Mouse (Mus musculus) liver, embryonic 12.5 days (tissue): ENCODE measurements around the gene Adap1. TPM values are rescaled to one million over a fixed set of nuclear protein-coding genes. Genes with fewer than 3 reads are reported as not detected.

Experiments used
- ATAC-seq: fragments of 200-750 bp; cut with Nextera tagmentation; 2 replicates; pipeline ENCODE4 v1.8.0; 2017; ENCODE audit warnings: moderate number of reproducible peaks, mild to moderate bottlenecking, moderate library complexity
- H3K27ac ChIP-seq: fragments of 300-500 bp; sonication (generic); 2 replicates; pipeline ENCODE4 v1.5.1; 2016; ENCODE audit warnings: mild to moderate bottlenecking
- H3K27me3 ChIP-seq: fragments of 300-500 bp; sonication (generic); replicated peaks from 2 replicates; pipeline ENCODE4 v1.6.1; 2016; ENCODE audit warnings: mild to moderate bottlenecking, moderate library complexity
- H3K36me3 ChIP-seq: fragments of 300-500 bp; sonication (generic); 2 replicates; pipeline ENCODE4 v1.6.1; 2016; ENCODE audit warnings: mild to moderate bottlenecking, moderate library complexity
- H3K4me1 ChIP-seq: fragments of 300-500 bp; sonication (generic); 2 replicates; pipeline ENCODE4 v1.6.1; 2016
- H3K4me2 ChIP-seq: fragments of 300-500 bp; sonication (generic); 2 replicates; pipeline ENCODE4 v1.6.1; 2016; ENCODE audit warnings: mild to moderate bottlenecking, moderate library complexity
- H3K4me3 ChIP-seq: fragments of 300-500 bp; sonication (generic); 2 replicates; pipeline ENCODE4 v1.5.1; 2016; ENCODE audit warnings: mild to moderate bottlenecking, moderate library complexity
- H3K9ac ChIP-seq: fragments of 300-500 bp; sonication (generic); 2 replicates; pipeline ENCODE4 v1.6.1; 2016; ENCODE audit warnings: mild to moderate bottlenecking, moderate library complexity
- H3K9me3 ChIP-seq: fragments of 300-500 bp; sonication (generic); replicated peaks from 2 replicates; pipeline ENCODE4 v1.6.1; 2016; ENCODE audit warnings: mild to moderate bottlenecking, moderate library complexity
- WGBS: fragments of 180-500 bp; shearing (Covaris S2); methylation state at CpG from one replicate; pipeline ENCODE4 v1.1.7; 2016; ENCODE audit not compliant: insufficient replicate concordance; 5-methylcytosine and 5-hydroxymethylcytosine counted together
- polyA plus RNA-seq: library from polyadenylated mRNA; unstranded; fragments of >200 nt; fragmentation: Nextera tagmentation; extraction: Ambion mirVana; gene quantifications from 2 replicates; pipeline ENCODE4 v1.2.1, GENCODE M21; 2016

Gene Adap1
- polyA plus RNA-seq, 1 experiment from 2014 or later = 7.3 TPM

GRCm38 (mm10) chr5:139253301-139253741 lies 72.1 kb downstream of the Adap1 start:
- Histone ChIP-seq H3K4me1 (peaks cover 67% of the 10 kb centered on the region), H3K36me3 (peaks cover 70% of the 10 kb centered on the region), H3K4me3 (peak overlapping the region; percentile 73), H3K27me3 (no peaks in the 10 kb centered on the region), H3K9ac (peak overlapping the region; percentile 77), H3K27ac (peak overlapping the region; percentile 97), H3K9me3 (no peaks in the 10 kb centered on the region), H3K4me2 (peak overlapping the region; percentile 99)
- 4% methylated on average over 6 of the region's 6 CpGs for WGBS
- peak; percentile 64 for ATAC-seq

GRCm38 (mm10) chr5:139252910-139253245 lies 72.5 kb downstream of the Adap1 start:
- H3K27ac ChIP-seq = peak overlapping the region; percentile 97
- H3K9ac ChIP-seq = peak overlapping the region; percentile 77
- peak overlapping the region; percentile 73 for H3K4me3 ChIP-seq
- H3K4me1 ChIP-seq = peaks cover 64% of the 10 kb centered on the region
- peaks cover 70% of the 10 kb centered on the region for H3K36me3 ChIP-seq
- peak overlapping the region; percentile 99 for H3K4me2 ChIP-seq
- H3K9me3 ChIP-seq = no peaks in the 10 kb centered on the region
- 0% methylated on average over 7 of the region's 7 CpGs for WGBS
- peak; percentile 75 for ATAC-seq
- no peaks in the 10 kb centered on the region for H3K27me3 ChIP-seq

- H3K36me3 ChIP-seq = peaks cover 70% of the 10 kb centered on the region
- H3K27ac ChIP-seq = peak within 1 kb of the TSS; percentile 97
- peak within 1 kb of the TSS; percentile 73 for H3K4me3 ChIP-seq
- H3K9me3 ChIP-seq = no peaks in the 10 kb centered on the region
- peak; percentile 89 for ATAC-seq
- under 1% methylated on average over 66 of the region's 90 CpGs for WGBS
- peak within 1 kb of the TSS; percentile 99 for H3K4me2 ChIP-seq
- peak within 1 kb of the TSS; percentile 77 for H3K9ac ChIP-seq
- peaks cover 64% of the 10 kb centered on the region for H3K4me1 ChIP-seq
- no peaks in the 10 kb centered on the region for H3K27me3 ChIP-seq
These were observed 73.1 kb downstream of the Adap1 start, which contains the start of gene Get4 for GRCm38 (mm10) chr5:139252081-139252909. Get4 (plus strand) TSS chr5:139252324.

- WGBS = 2% methylated on average over 8 of the region's 8 CpGs
- Histone ChIP-seq H3K4me2 (peak overlapping the region; percentile 99), H3K4me1 (peaks cover 64% of the 10 kb centered on the region), H3K27me3 (no peaks in the 10 kb centered on the region), H3K36me3 (peaks cover 70% of the 10 kb centered on the region), H3K4me3 (peak overlapping the region; percentile 73), H3K9ac (peak overlapping the region; percentile 77), H3K9me3 (no peaks in the 10 kb centered on the region), H3K27ac (peak overlapping the region; percentile 97)
- peak; percentile 11 for ATAC-seq
These were observed 73.7 kb downstream of the Adap1 start for GRCm38 (mm10) chr5:139251736-139252080.

GRCm38 (mm10) chr5:139251279-139251678 lies 74.1 kb downstream of the Adap1 start:
- peak overlapping the region; percentile 77 for H3K9ac ChIP-seq
- WGBS = 77% methylated on average over 7 of the region's 7 CpGs
- H3K4me1 ChIP-seq = peaks cover 64% of the 10 kb centered on the region
- no peak for ATAC-seq
- peaks cover 71% of the 10 kb centered on the region for H3K36me3 ChIP-seq
- peak overlapping the region; percentile 73 for H3K4me3 ChIP-seq
- H3K27ac ChIP-seq = peak overlapping the region; percentile 97
- H3K9me3 ChIP-seq = no peaks in the 10 kb centered on the region
- peak overlapping the region; percentile 99 for H3K4me2 ChIP-seq
- no peaks in the 10 kb centered on the region for H3K27me3 ChIP-seq

- WGBS = 82% methylated on average over 3 of the region's 3 CpGs
- no peak overlapping the region for H3K4me2 ChIP-seq
- H3K9ac ChIP-seq = no peak overlapping the region
- peaks cover 39% of the 10 kb centered on the region for H3K4me1 ChIP-seq
- H3K27ac ChIP-seq = no peak overlapping the region
- no peak for ATAC-seq
- H3K4me3 ChIP-seq = no peak overlapping the region
- no peaks in the 10 kb centered on the region for H3K27me3 ChIP-seq
- H3K9me3 ChIP-seq = no peaks in the 10 kb centered on the region
- peaks cover 71% of the 10 kb centered on the region for H3K36me3 ChIP-seq
These were observed 76.6 kb downstream of the Adap1 start for GRCm38 (mm10) chr5:139248846-139249245.

GRCm38 (mm10) chr5:139247767-139248166 lies 77.7 kb downstream of the Adap1 start:
- Histone ChIP-seq H3K9me3 (no peaks in the 10 kb centered on the region), H3K9ac (peak overlapping the region; percentile 10; the same call in 1 of the 2 replicates), H3K4me1 (peaks cover 29% of the 10 kb centered on the region), H3K27me3 (no peaks in the 10 kb centered on the region), H3K4me2 (no peak overlapping the region), H3K4me3 (no peak overlapping the region), H3K27ac (0 out of 2 replicates have a peak overlapping the region, but pooled peaks have one; percentile 2), H3K36me3 (peaks cover 80% of the 10 kb centered on the region)
- ATAC-seq = peak; percentile 2; the same call in 1 of the 2 replicates
- 26% methylated on average over 3 of the region's 3 CpGs for WGBS

GRCm38 (mm10) chr5:139243384-139243783 lies 82.0 kb downstream of the Adap1 start:
- H3K27ac ChIP-seq = no peak overlapping the region
- 88% methylated on average over 1 of the region's 1 CpGs for WGBS
- no peaks in the 10 kb centered on the region for H3K9me3 ChIP-seq
- H3K27me3 ChIP-seq = no peaks in the 10 kb centered on the region
- H3K36me3 ChIP-seq = peaks cover 100% of the 10 kb centered on the region
- ATAC-seq = no peak
- H3K4me2 ChIP-seq = no peak overlapping the region
- peaks cover 17% of the 10 kb centered on the region for H3K4me1 ChIP-seq
- H3K9ac ChIP-seq = no peak overlapping the region
- no peak overlapping the region for H3K4me3 ChIP-seq

GRCm38 (mm10) chr5:139241022-139241761 lies 84.2 kb downstream of the Adap1 start:
- no peaks in the 10 kb centered on the region for H3K27me3 ChIP-seq
- H3K9me3 ChIP-seq = no peaks in the 10 kb centered on the region
- H3K9ac ChIP-seq = no peak overlapping the region
- peaks cover 100% of the 10 kb centered on the region for H3K36me3 ChIP-seq
- no peak overlapping the region for H3K27ac ChIP-seq
- WGBS = 90% methylated on average over 15 of the region's 15 CpGs
- no peaks in the 10 kb centered on the region for H3K4me1 ChIP-seq
- ATAC-seq = no peak
- no peak overlapping the region for H3K4me2 ChIP-seq
- H3K4me3 ChIP-seq = no peak overlapping the region

- no peak overlapping the region for H3K4me2 ChIP-seq
- H3K27me3 ChIP-seq = no peaks in the 10 kb centered on the region
- no peak overlapping the region for H3K4me3 ChIP-seq
- no peak overlapping the region for H3K9ac ChIP-seq
- no peak overlapping the region for H3K27ac ChIP-seq
- H3K9me3 ChIP-seq = no peaks in the 10 kb centered on the region
- no peak for ATAC-seq
- 77% methylated on average over 4 of the region's 4 CpGs for WGBS
- H3K36me3 ChIP-seq = peaks cover 100% of the 10 kb centered on the region
- peaks cover 1% of the 10 kb centered on the region; the same call in 1 of the 2 replicates for H3K4me1 ChIP-seq
These were observed 88.0 kb downstream of the Adap1 start for GRCm38 (mm10) chr5:139237436-139237835.

- Histone ChIP-seq H3K9ac (no peak overlapping the region), H3K27me3 (no peaks in the 10 kb centered on the region), H3K27ac (no peak overlapping the region), H3K9me3 (no peaks in the 10 kb centered on the region), H3K4me2 (no peak overlapping the region), H3K4me3 (no peak overlapping the region), H3K36me3 (peaks cover 100% of the 10 kb centered on the region), H3K4me1 (peaks cover 16% of the 10 kb centered on the region)
- no peak for ATAC-seq
- WGBS = 80% methylated on average over 4 of the region's 4 CpGs
These were observed 91.0 kb downstream of the Adap1 start for GRCm38 (mm10) chr5:139234423-139234822.

GRCm38 (mm10) chr5:139232083-139232482 lies 93.3 kb downstream of the Adap1 start:
- no peak overlapping the region for H3K4me3 ChIP-seq
- WGBS = 39% methylated on average over 3 of the region's 3 CpGs
- H3K27ac ChIP-seq = 0 out of 2 replicates have a peak overlapping the region, but pooled peaks have one; percentile 34
- ATAC-seq = peak; percentile 24; the same call in 1 of the 2 replicates
- H3K4me1 ChIP-seq = peaks cover 16% of the 10 kb centered on the region
- no peak overlapping the region for H3K9ac ChIP-seq
- H3K9me3 ChIP-seq = no peaks in the 10 kb centered on the region
- H3K4me2 ChIP-seq = no peak overlapping the region
- H3K27me3 ChIP-seq = no peaks in the 10 kb centered on the region
- peaks cover 100% of the 10 kb centered on the region for H3K36me3 ChIP-seq
